Mouse (Mus musculus) megakaryocyte, embryonic 14.5 days (primary cell): ENCODE results near the gene Kif16b.

ENCODE experiments used
- FLI1 ChIP-seq: IDR thresholded peaks from 2 replicates; pipeline ENCODE4 v1.6.1; 2012; ENCODE audit warnings: low read length, inconsistent platforms, mixed read lengths
- GATA1 ChIP-seq: IDR thresholded peaks from 3 replicates; pipeline ENCODE4 v1.6.1; 2012; ENCODE audit warnings: mixed read lengths, low read length, inconsistent platforms, borderline replicate concordance

GRCm38 (mm10) chr2:142882466-142882865 is 18.9 kb downstream of the Kif16b start:
- TF ChIP-seq GATA1 (no peak), FLI1 (no peak)
